Mouse (Mus musculus) left cerebral cortex, adult 9 months (tissue): ENCODE data around the gene Klra9.
"Not testable (repeated sequence)": the region's sequence is repeated elsewhere in the genome, so short reads cannot be mapped to it uniquely, and the experiment has no call there.

Experiments used
- DNase-seq, 2 experiments: peaks; one replicate each; pipeline ENCODE4 v3.0.0; 2022; ENCODE audit warnings: low spot score in 2 of 2

Klra9 gene

GRCm38 (mm10) chr6:130193012-130193411 is at the start of gene Klra9:
TSS of gene Klra9 (minus strand) at chr6:130193112.
- not testable (repeated sequence) for DNase-seq

DNA sequence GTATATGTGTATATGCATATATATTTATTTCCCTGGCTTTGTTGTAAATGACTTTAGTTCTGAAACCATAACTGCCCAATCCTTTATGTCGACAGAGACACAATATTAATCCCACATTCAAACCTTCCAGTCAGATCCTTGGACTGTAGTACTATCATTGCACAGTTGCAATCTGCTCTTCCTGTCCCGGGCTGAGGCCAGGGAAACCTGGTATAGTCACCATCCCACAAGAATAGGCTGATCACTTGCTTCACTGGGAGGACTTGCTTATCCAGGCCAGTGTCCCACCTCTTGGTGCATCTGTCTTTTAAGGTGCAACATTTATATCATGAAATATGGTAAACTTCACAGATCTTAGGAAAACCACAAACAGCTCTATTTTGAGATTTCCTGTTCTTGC is 44.6 kb upstream of the Klra9 start:
- no peak for DNase-seq

GRCm38 (mm10) chr6:130236635-130237034 is 43.7 kb upstream of the Klra9 start:
- no peak for DNase-seq

GRCm38 (mm10) chr6:130233222-130233621 is 40.3 kb upstream of the Klra9 start, which contains the start of gene Klra7:
TSS of gene Klra7 (minus strand) at chr6:130233322.
- no peak for DNase-seq

GRCm38 (mm10) chr6:130197453-130197852 is 4.5 kb upstream of the Klra9 start:
- not testable (repeated sequence) for DNase-seq

- DNase-seq = not testable (repeated sequence)
Observed at GRCm38 (mm10) chr6:130129798-130130197, 63.1 kb downstream of the Klra9 start, which contains the start of gene Klra8. TSS of gene Klra8 (minus strand) at chr6:130129898.
